ENCODE assay signal across 8 mouse cellular contexts in the genomic region with DNA sequence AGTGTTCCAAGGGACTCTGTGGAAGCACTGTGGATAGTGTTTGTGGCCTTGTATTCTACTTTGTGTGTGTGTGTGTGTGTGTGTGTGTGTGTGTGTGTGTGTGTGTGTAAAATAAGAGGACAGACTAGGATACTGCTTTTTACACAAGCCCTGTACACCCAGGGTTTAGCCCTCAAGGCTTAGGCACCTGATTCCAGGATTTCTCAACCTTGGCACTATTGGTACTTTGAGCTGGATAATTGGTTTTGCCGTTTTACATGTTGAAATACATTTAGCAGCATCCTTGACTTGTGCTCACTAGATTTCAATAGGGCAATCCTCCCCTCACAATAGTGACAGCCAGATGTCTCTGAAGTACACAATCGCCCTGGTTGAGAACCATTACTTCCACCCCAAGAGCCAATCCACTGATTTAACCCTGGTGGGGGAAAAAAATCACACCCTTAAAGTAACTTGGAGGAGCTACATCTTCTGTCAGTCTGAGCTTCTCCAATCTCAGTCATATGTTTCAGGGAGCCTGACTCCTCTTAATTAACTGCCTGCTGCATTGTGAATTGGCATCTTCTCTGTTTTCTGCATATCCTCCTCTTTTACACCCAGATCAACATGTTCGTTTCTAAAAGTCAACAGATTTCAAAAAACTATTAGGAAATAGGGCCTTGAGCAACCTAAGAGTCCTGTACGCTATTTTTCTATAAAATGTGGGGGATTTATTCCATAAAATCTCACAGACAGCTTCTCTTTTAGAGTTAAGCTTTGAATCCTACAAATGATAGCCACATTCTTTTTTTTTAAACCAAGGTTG. TPM values are rescaled to one million over a fixed set of nuclear protein-coding genes. Genes with fewer than 3 reads are reported as not detected.
DNase-seq lines count a peak whose midpoint lies in the region; ATAC-seq lines count a peak whose summit lies in the region.

No protein-coding gene starts in this region.

- H3K27me3 ChIP-seq in heart, embryonic 16.5 days (ENCODE audit: control insufficient read depth, insufficient read depth, low read length) = no peaks in the 10 kb centered on the region
- no peaks in the 10 kb centered on the region for H3K27me3 ChIP-seq in embryonic facial prominence, embryonic 13.5 days
- H3K27me3 ChIP-seq in hindbrain, embryonic 14.5 days (ENCODE audit: control insufficient read depth, insufficient read depth, low read length) = no peaks in the 10 kb centered on the region
- no peaks in the 10 kb centered on the region for H3K27me3 ChIP-seq in midbrain, embryonic 14.5 days (ENCODE audit: control insufficient read depth, insufficient read depth, low read length)

- peak overlapping the region; percentile 96 for H3K4me3 ChIP-seq in heart, embryonic 16.5 days (ENCODE audit: low read length)
- H3K4me3 ChIP-seq in embryonic facial prominence, embryonic 13.5 days = peak overlapping the region; percentile 89
- peak overlapping the region; percentile 70 for H3K4me3 ChIP-seq in hindbrain, embryonic 14.5 days (replicated peaks; ENCODE audit: low read length)
- H3K4me3 ChIP-seq in midbrain, embryonic 14.5 days (replicated peaks; ENCODE audit: low read depth, low read length) = peak overlapping the region; percentile 79

- peaks cover 24% of the 10 kb centered on the region for H3K4me1 ChIP-seq in heart, embryonic 16.5 days (ENCODE audit: control insufficient read depth, insufficient read depth, low read length)
- peaks cover 32% of the 10 kb centered on the region for H3K4me1 ChIP-seq in embryonic facial prominence, embryonic 13.5 days
- H3K4me1 ChIP-seq in hindbrain, embryonic 14.5 days (replicated peaks; ENCODE audit: control insufficient read depth, insufficient read depth, low read length) = peaks cover 36% of the 10 kb centered on the region
- H3K4me1 ChIP-seq in midbrain, embryonic 14.5 days (ENCODE audit: control insufficient read depth, insufficient read depth, low read length) = peaks cover 32% of the 10 kb centered on the region

- H3K36me3 ChIP-seq in heart, embryonic 16.5 days (ENCODE audit: control insufficient read depth, insufficient read depth) = no peaks in the 10 kb centered on the region
- H3K36me3 ChIP-seq in embryonic facial prominence, embryonic 13.5 days = no peaks in the 10 kb centered on the region
- H3K36me3 ChIP-seq in hindbrain, embryonic 14.5 days (replicated peaks; ENCODE audit: control insufficient read depth, insufficient read depth) = no peaks in the 10 kb centered on the region
- H3K36me3 ChIP-seq in midbrain, embryonic 14.5 days (ENCODE audit: control insufficient read depth, insufficient read depth, low read length) = no peaks in the 10 kb centered on the region

- H3K27ac ChIP-seq in heart, embryonic 16.5 days (ENCODE audit: low read length) = peak overlapping the region; percentile 98
- 0 out of 2 replicates have a peak overlapping the region, but pooled peaks have one; percentile 99 for H3K27ac ChIP-seq in embryonic facial prominence, embryonic 13.5 days
- H3K27ac ChIP-seq in hindbrain, embryonic 14.5 days = peak overlapping the region; percentile 99
- peak overlapping the region; percentile 99 for H3K27ac ChIP-seq in midbrain, embryonic 14.5 days (replicated peaks; ENCODE audit: low read depth, low read length)

- H3K9me3 ChIP-seq in heart, embryonic 16.5 days (replicated peaks; ENCODE audit: control insufficient read depth, low read length) = no peaks in the 10 kb centered on the region
- H3K9me3 ChIP-seq in embryonic facial prominence, embryonic 13.5 days = no peaks in the 10 kb centered on the region
- H3K9me3 ChIP-seq in hindbrain, embryonic 14.5 days (ENCODE audit: control insufficient read depth, low read length) = no peaks in the 10 kb centered on the region
- H3K9me3 ChIP-seq in midbrain, embryonic 14.5 days (ENCODE audit: control insufficient read depth, low read length) = no peaks in the 10 kb centered on the region

- peak overlapping the region; percentile 96; the same call in 1 of the 2 replicates for H3K9ac ChIP-seq in heart, embryonic 16.5 days (ENCODE audit: low read length)
- H3K9ac ChIP-seq in embryonic facial prominence, embryonic 13.5 days = peak overlapping the region; percentile 90
- peak overlapping the region; percentile 86 for H3K9ac ChIP-seq in hindbrain, embryonic 14.5 days
- H3K9ac ChIP-seq in midbrain, embryonic 14.5 days (replicated peaks; ENCODE audit: low read length) = peak overlapping the region; percentile 95

- no peak for ATAC-seq in heart, embryonic 16.5 days (replicated peaks; ENCODE audit: extremely low read depth, insufficient read depth, low FRiP score)
- no peak for ATAC-seq in embryonic facial prominence, embryonic 13.5 days (ENCODE audit: insufficient number of reproducible peaks, insufficient read depth, low FRiP score, low TSS enrichment, low read depth)
- ATAC-seq in hindbrain, embryonic 14.5 days (ENCODE audit: low FRiP score) = no peak
- ATAC-seq in midbrain, embryonic 14.5 days (ENCODE audit: low FRiP score, low TSS enrichment) = no peak

- no peak for DNase-seq in heart, adult 9 months (ENCODE audit: low spot score in 2 of 2)
- DNase-seq in hindbrain, embryonic 14.5 days (ENCODE audit: low spot score) = no peak
- DNase-seq in midbrain, embryonic 14.5 days = no peak
- no peak for DNase-seq in urinary bladder, adult 2 months (ENCODE audit: low spot score)
- DNase-seq in right cerebral cortex, postnatal 14 days = no peak
- no peak for DNase-seq in left cerebral cortex, adult 8-10 months (ENCODE audit: low spot score in 2 of 2)

- 74% methylated on average over 4 of the region's 4 CpGs for WGBS in heart, embryonic 16.5 days
- 67% methylated on average over 4 of the region's 4 CpGs for WGBS in embryonic facial prominence, embryonic 13.5 days
- 64% methylated on average over 4 of the region's 4 CpGs for WGBS in hindbrain, embryonic 14.5 days
- 68% methylated on average over 4 of the region's 4 CpGs for WGBS in midbrain, embryonic 14.5 days

- H3K4me2 ChIP-seq in heart, embryonic 16.5 days (ENCODE audit: low read depth, low read length) = peak overlapping the region; percentile 83
- peak overlapping the region; percentile 77 for H3K4me2 ChIP-seq in embryonic facial prominence, embryonic 13.5 days
- H3K4me2 ChIP-seq in hindbrain, embryonic 14.5 days (replicated peaks) = peak overlapping the region; percentile 57
- H3K4me2 ChIP-seq in midbrain, embryonic 14.5 days (ENCODE audit: low read length) = peak overlapping the region; percentile 75

RNA-seq across cellular contexts. Expression of gene Upp2, which starts 1.9 kb away (rescaled TPM):
- polyA plus RNA-seq in heart, embryonic 16.5 days (2015; fragmentation: Nextera tagmentation; extraction: Ambion mirVana) = 5.4 and 6.4 TPM in 2 replicates
- polyA plus RNA-seq in embryonic facial prominence, embryonic 13.5 days (2015; fragmentation: Nextera tagmentation; extraction: Ambion mirVana) = 11.4 and 14.1 TPM in 2 replicates
- 16.1 and 17.5 TPM in 2 replicates for polyA plus RNA-seq in hindbrain, embryonic 14.5 days (2014; fragmentation: Nextera tagmentation; extraction: Ambion mirVana)
- 14.1 and 14.4 TPM in 2 replicates for polyA plus RNA-seq in midbrain, embryonic 14.5 days (2014; fragmentation: Nextera tagmentation; extraction: Ambion mirVana)
- polyA plus RNA-seq in urinary bladder, adult 2 months (2012; rRNA removed) = 14.5 and 14.9 TPM in 2 replicates
- total RNA-seq in left cerebral cortex, adult 8-10 months (2022) = 10 to 100 TPM; 29.5 to 35.7 (median 33.4) TPM

RNA-seq across cellular contexts. Expression of gene Acvr1, which starts 2.1 kb away (rescaled TPM):
- polyA plus RNA-seq in heart, embryonic 16.5 days (2015; fragmentation: Nextera tagmentation; extraction: Ambion mirVana) = 7.2 and 8.0 TPM in 2 replicates
- 8.9 and 12.0 TPM in 2 replicates for polyA plus RNA-seq in embryonic facial prominence, embryonic 13.5 days (2015; fragmentation: Nextera tagmentation; extraction: Ambion mirVana)
- polyA plus RNA-seq in hindbrain, embryonic 14.5 days (2014; fragmentation: Nextera tagmentation; extraction: Ambion mirVana) = 7.5 and 8.7 TPM in 2 replicates
- 5.6 and 7.5 TPM in 2 replicates for polyA plus RNA-seq in midbrain, embryonic 14.5 days (2014; fragmentation: Nextera tagmentation; extraction: Ambion mirVana)
- 21.9 and 31.2 TPM in 2 replicates for polyA plus RNA-seq in urinary bladder, adult 2 months (2012; rRNA removed)
- total RNA-seq in left cerebral cortex, adult 8-10 months (2022) = 10 to 100 TPM; 31.4 to 37.6 (median 32.6) TPM
